Mouse (Mus musculus) ES-E14 (cell line): ENCODE measurements around the gene Mea1. TPM values are rescaled to one million over a fixed set of nuclear protein-coding genes. Genes with fewer than 3 reads are reported as not detected.

Experiments
- DNase-seq: peaks from one replicate; pipeline ENCODE4 v3.0.0-alpha.2; 2013; ENCODE audit warnings: low read depth, low spot score
- H3K27ac ChIP-seq: 2 replicates; pipeline ENCODE4 v1.5.1; 2012; ENCODE audit warnings: low read depth, mild to moderate bottlenecking, low read length, moderate library complexity, mixed read lengths; ENCODE audit not compliant: poor library complexity, insufficient read depth, severe bottlenecking
- H3K36me3 ChIP-seq: 2 replicates; pipeline ENCODE4 v1.6.1; 2012; ENCODE audit warnings: mild to moderate bottlenecking, low read length, moderate library complexity, mixed read lengths; ENCODE audit not compliant: control insufficient read depth, poor library complexity, insufficient read depth, severe bottlenecking
- H3K4me1 ChIP-seq, 2 experiments: fragments of 150-350 bp in 1 of 2; sonication (generic) in 1 of 2; 2 replicates each; pipeline ENCODE4 v1.6.1; 2012; ENCODE audit warnings: low read length in 2 of 2, mild to moderate bottlenecking in 1 of 2, mixed read lengths in 1 of 2; ENCODE audit not compliant: control insufficient read depth in 2 of 2, insufficient read depth in 2 of 2, poor library complexity in 1 of 2
- H3K4me3 ChIP-seq, 2 experiments: fragments of 150-350 bp in 1 of 2; sonication (generic) in 1 of 2; 2 replicates each; pipeline ENCODE4 v1.5.1; 2012; ENCODE audit warnings: low read length in 2 of 2, low read depth in 1 of 2, mild to moderate bottlenecking in 1 of 2, mixed read lengths in 1 of 2; ENCODE audit not compliant: insufficient read depth in 1 of 2, poor library complexity in 1 of 2, severe bottlenecking in 1 of 2
- H3K9ac ChIP-seq: 2 replicates; pipeline ENCODE4 v1.6.1; 2012; ENCODE audit warnings: low read depth, mild to moderate bottlenecking, low read length, mixed read lengths; ENCODE audit not compliant: poor library complexity, insufficient read depth, severe bottlenecking
- H3K9me3 ChIP-seq: fragments of 150-350 bp; sonication (generic); 2 replicates; pipeline ENCODE4 v1.6.1; 2012; ENCODE audit warnings: low read depth, mild to moderate bottlenecking, low read length; ENCODE audit not compliant: control insufficient read depth, insufficient read depth
- CHD2 ChIP-seq: IDR thresholded peaks from 2 replicates; pipeline ENCODE4 v1.6.1; 2014; ENCODE audit warnings: mild to moderate bottlenecking, low read depth, low read length, inconsistent platforms
- HCFC1 ChIP-seq: IDR thresholded peaks from 2 replicates; pipeline ENCODE4 v1.6.1; 2012; ENCODE audit warnings: low read length, inconsistent platforms, borderline replicate concordance; ENCODE audit not compliant: insufficient read depth
- MAFK ChIP-seq: IDR thresholded peaks from 2 replicates; pipeline ENCODE4 v1.6.1; 2014; ENCODE audit warnings: mild to moderate bottlenecking, low read depth, low read length, inconsistent platforms; ENCODE audit not compliant: insufficient read depth
- ZC3H11A ChIP-seq: IDR thresholded peaks from 2 replicates; pipeline ENCODE4 v1.6.1; 2012; ENCODE audit warnings: low read depth, mild to moderate bottlenecking, inconsistent platforms, low read length, borderline replicate concordance
- ZNF384 ChIP-seq: IDR thresholded peaks from 2 replicates; pipeline ENCODE4 v1.6.1; 2012; ENCODE audit warnings: low read depth, low read length, inconsistent platforms
- in situ Hi-C, 2 experiments: fragments of 600-800 bp; cut with MboI; formaldehyde crosslinking; loops; one replicate each; pipeline ENCODE4 v1.15.1; 2025; ENCODE audit warnings: low sequenced_read_pairs in 2 of 2, inconsistent platforms in 1 of 2; ENCODE audit not compliant: unreplicated experiment in 2 of 2
- total RNA-seq: library from RNA; depleted of rRNA; stranded (reverse); fragments of 300-350 nt; gene quantifications from 2 replicates; pipeline ENCODE4 v1.2.3, GENCODE M21; 2012

Mea1 gene
- total RNA-seq, 1 experiment = 77.5 TPM

- peaks cover 47% of the 10 kb centered on the region for H3K36me3 ChIP-seq
- DNase-seq = peak; percentile 88
These were observed 4.6 kb upstream of the Mea1 start, which contains the start of gene Rrp36 for GRCm38 (mm10) chr17:46673850-46674529. TSS of gene Rrp36 (minus strand) at chr17:46674352.

GRCm38 (mm10) chr17:46674530-46675283 lies 3.9 kb upstream of the Mea1 start:
- in situ Hi-C loops = no loop called here
- H3K9ac ChIP-seq = peak overlapping the region; percentile 76
- peak overlapping the region; percentile 73 to 97 for H3K4me3 ChIP-seq
- peaks cover 43% of the 10 kb centered on the region for H3K36me3 ChIP-seq
- H3K9me3 ChIP-seq = no peaks in the 10 kb centered on the region
- H3K27ac ChIP-seq = peak overlapping the region; percentile 98
- TF ChIP-seq HCFC1 = no peak
- peak; percentile 58; the same call in 1 of the 2 replicates for TF ChIP-seq MAFK
- H3K4me1 ChIP-seq = peaks cover 18 to 33% of the 10 kb centered on the region in 2 experiments
- DNase-seq = no peak

More at GRCm38 (mm10) chr17:46673850-46674529, 4.6 kb upstream of the Mea1 start, which contains the start of gene Rrp36:
- peak within 1 kb of the TSS; percentile 88 to 97 for H3K4me3 ChIP-seq
- H3K9me3 ChIP-seq = no peaks in the 10 kb centered on the region
- H3K4me1 ChIP-seq = peaks cover 12 to 32% of the 10 kb centered on the region in 2 experiments
- peak within 1 kb of the TSS; percentile 98 for H3K27ac ChIP-seq
- H3K9ac ChIP-seq = peak within 1 kb of the TSS; percentile 94
- in situ Hi-C loops = no loop called here
- TF ChIP-seq ZNF384 (no peak), CHD2 (no peak), ZC3H11A (no peak), HCFC1 (no peak), MAFK (no peak)

- Histone ChIP-seq H3K4me3 (peak overlapping the region; percentile 95 to 98; a peak in 2 of 4 replicates), H3K27ac (no peak overlapping the region), H3K9ac (peak overlapping the region; percentile 15; the same call in 1 of the 2 replicates), H3K36me3 (peaks cover 37% of the 10 kb centered on the region), H3K9me3 (no peaks in the 10 kb centered on the region), H3K4me1 (peaks cover 22 to 41% of the 10 kb centered on the region in 2 experiments)
- in situ Hi-C loops = no loop called here
- DNase-seq = no peak
- no peak for TF ChIP-seq HCFC1
- no peak for TF ChIP-seq MAFK
These were observed 318 bp downstream of the Mea1 start for GRCm38 (mm10) chr17:46678911-46679310.

DNA sequence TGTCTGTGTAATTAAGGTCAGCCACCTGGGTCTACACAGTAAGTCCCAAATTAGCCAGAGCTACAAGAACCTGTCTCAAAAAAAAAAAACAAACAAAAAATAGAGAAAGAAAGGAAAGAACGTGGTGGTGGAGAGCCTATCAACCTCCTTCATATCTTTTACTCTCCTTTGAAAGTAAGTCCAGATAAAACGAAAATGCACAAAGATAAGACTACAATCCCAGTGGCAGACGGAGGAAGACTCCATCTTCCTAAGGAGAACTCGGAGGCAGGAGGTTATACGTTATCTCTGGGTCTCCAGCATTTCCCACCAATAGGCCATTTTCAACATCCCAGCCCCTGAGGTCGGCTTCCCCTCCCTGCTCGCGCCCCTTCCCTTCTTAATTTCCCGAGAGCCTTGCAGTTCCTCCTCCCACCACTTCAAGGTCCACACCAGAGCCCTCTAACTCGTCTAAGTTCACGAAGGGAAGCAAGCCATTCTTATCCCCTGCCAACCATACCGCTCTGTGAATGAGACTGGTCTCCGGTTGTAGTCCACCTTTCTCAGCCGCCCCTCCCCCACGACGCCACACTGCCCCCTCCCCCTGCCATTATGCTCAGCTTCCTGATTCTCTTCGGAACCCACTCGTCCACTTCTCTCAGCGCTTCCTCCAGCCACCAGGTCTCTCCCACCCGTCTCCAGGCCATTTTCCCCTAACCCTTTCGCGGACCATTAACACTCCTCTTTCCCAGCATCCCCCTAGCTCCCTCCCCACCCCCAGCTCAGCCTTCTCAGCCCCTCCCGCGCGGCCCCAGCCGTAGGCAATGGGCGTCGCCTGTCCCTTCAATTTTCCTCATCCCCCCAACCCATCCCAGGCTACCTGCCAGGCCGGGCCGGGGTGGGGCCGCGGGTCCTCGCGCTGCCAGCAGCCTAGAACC lies 1.5 kb downstream of the Mea1 start:
- TF ChIP-seq ZNF384 = no peak
- no peak for TF ChIP-seq CHD2
- no peak for TF ChIP-seq HCFC1
- Histone ChIP-seq H3K9me3 (no peaks in the 10 kb centered on the region), H3K4me3 (peak overlapping the region; percentile 95 to 98), H3K27ac (peak overlapping the region; percentile 94), H3K4me1 (peaks cover 22 to 45% of the 10 kb centered on the region in 2 experiments), H3K9ac (peak overlapping the region; percentile 92), H3K36me3 (peaks cover 43% of the 10 kb centered on the region)
- peak; percentile 31 for DNase-seq
- in situ Hi-C loops = no loop called here
